Mouse (Mus musculus): Measurements from ENCODE around the gene Psmg1. TPM values are rescaled to one million over a fixed set of nuclear protein-coding genes. Genes with fewer than 3 reads are reported as not detected.

Gene Psmg1
- polyA plus RNA-seq, 1 experiment from 2014 or later = 72.5 TPM

Small RNA genes within 50 kb of the gene (microRNA-seq; reads per million reads assigned to microRNA genes)
- not detected for gene Gm27833

Other genes with a start within 250 kb of the Psmg1 start
- gene Brwd1, start 91.6 kb upstream of the Psmg1 start, polyA plus RNA-seq (2016; fragmentation: Nextera tagmentation; extraction: Ambion mirVana) = 210 and 222 TPM in 2 replicates
- gene Hmgn1, start 136.8 kb upstream of the Psmg1 start, polyA plus RNA-seq (2016; fragmentation: Nextera tagmentation; extraction: Ambion mirVana) = 718 and 726 TPM in 2 replicates
- gene Wrb, start 154.4 kb upstream of the Psmg1 start, polyA plus RNA-seq (2016; fragmentation: Nextera tagmentation; extraction: Ambion mirVana) = 116 and 124 TPM in 2 replicates
- 1.2 and 1.6 TPM in 2 replicates for gene Lca5l, start 201.3 kb upstream of the Psmg1 start, polyA plus RNA-seq (2016; fragmentation: Nextera tagmentation; extraction: Ambion mirVana)
- 0.84 and 2.5 TPM in 2 replicates for gene Sh3bgr, start 209.5 kb upstream of the Psmg1 start, polyA plus RNA-seq (2016; fragmentation: Nextera tagmentation; extraction: Ambion mirVana)
- gene B3galt5, start 244.8 kb upstream of the Psmg1 start, polyA plus RNA-seq (2016; fragmentation: Nextera tagmentation; extraction: Ambion mirVana) = 1.0 and 1.4 TPM in 2 replicates

All from midbrain, embryonic 12.5 days (tissue).